Mouse (Mus musculus): ENCODE measurements around the gene Stoml1. TPM values are rescaled to one million over a fixed set of nuclear protein-coding genes. Genes with fewer than 3 reads are reported as not detected.

The Stoml1 gene
- 10 to 100 TPM; 64.3 to 71.4 TPM for total RNA-seq (2021)

GRCm38 (mm10) chr9:58253033-58253804 is at the start of gene Stoml1:
Gene Stoml1, plus strand, starts transcription at chr9:58253164.
- peak; percentile 91 to 96 for DNase-seq (ENCODE audit: low spot score in 2 of 2)
- intact Hi-C loops (cut with DNase I): no loop called here

- intact Hi-C loops (cut with DNase I): loop anchor here (1.0 to 10.0 kb wide), 4 partner anchors 116 to 269 kb away; no protein-coding TSS in a partner anchor
- DNase-seq (ENCODE audit: low spot score in 2 of 2): peak; percentile 52 to 61
Observed at GRCm38 (mm10) chr9:58203516-58204447, 49.2 kb upstream of the Stoml1 start, which contains the start of the genes Islr and Islr2. Gene Islr, minus strand, starts transcription at chr9:58204306. Gene Islr2, minus strand, starts transcription at chr9:58204319.

- DNase-seq (ENCODE audit: low spot score in 2 of 2): peak; percentile 88 to 90
- intact Hi-C loops (cut with DNase I): loop anchor here (1.0 to 10.0 kb wide), 3 partner anchors 151 to 270 kb away; no protein-coding TSS in a partner anchor
Observed at GRCm38 (mm10) chr9:58204448-58205000, 48.4 kb upstream of the Stoml1 start.

- DNase-seq (ENCODE audit: low spot score in 2 of 2): no peak
- intact Hi-C loops (cut with DNase I): loop anchor here (10.0 kb wide), 1 partner anchor 271 kb away; no protein-coding TSS in a partner anchor
Observed at GRCm38 (mm10) chr9:58206013-58206412, 47.0 kb upstream of the Stoml1 start.

GRCm38 (mm10) chr9:58209462-58210303 is 43.3 kb upstream of the Stoml1 start:
- intact Hi-C loops (cut with DNase I): loop anchor here (10.0 kb wide), 1 partner anchor 275 kb away; no protein-coding TSS in a partner anchor
- DNase-seq (ENCODE audit: low spot score in 2 of 2): peak in 1 of 2 experiments; percentile 79

- DNase-seq (ENCODE audit: low spot score in 2 of 2): no peak
- intact Hi-C loops (cut with DNase I): no loop called here
Observed at GRCm38 (mm10) chr9:58210304-58210627, 42.7 kb upstream of the Stoml1 start.

- intact Hi-C loops (cut with DNase I): no loop called here
- DNase-seq (ENCODE audit: low spot score in 2 of 2): no peak
Observed at GRCm38 (mm10) chr9:58213377-58213776, 39.6 kb upstream of the Stoml1 start.

GRCm38 (mm10) chr9:58213865-58214264 is 39.1 kb upstream of the Stoml1 start:
- intact Hi-C loops (cut with DNase I): no loop called here

GRCm38 (mm10) chr9:58214519-58215180 is 38.3 kb upstream of the Stoml1 start:
- intact Hi-C loops (cut with DNase I): no loop called here
- no peak for DNase-seq (ENCODE audit: low spot score in 2 of 2)

More at GRCm38 (mm10) chr9:58213865-58214264, 39.1 kb upstream of the Stoml1 start:
- no peak for DNase-seq (ENCODE audit: low spot score in 2 of 2)

- intact Hi-C loops (cut with DNase I): no loop called here
- peak in 1 of 2 experiments; percentile 52 for DNase-seq (ENCODE audit: low spot score in 2 of 2)
Observed at GRCm38 (mm10) chr9:58216402-58216801, 36.6 kb upstream of the Stoml1 start.

- no peak for DNase-seq (ENCODE audit: low spot score in 2 of 2)
- intact Hi-C loops (cut with DNase I): no loop called here
Observed at GRCm38 (mm10) chr9:58218539-58218938, 34.4 kb upstream of the Stoml1 start.

- DNase-seq (ENCODE audit: low spot score in 2 of 2): peak; percentile 27 to 52
- intact Hi-C loops (cut with DNase I): no loop called here
Observed at GRCm38 (mm10) chr9:58220218-58220903, 32.6 kb upstream of the Stoml1 start.

GRCm38 (mm10) chr9:58224356-58224755 is 28.6 kb upstream of the Stoml1 start:
- intact Hi-C loops (cut with DNase I): no loop called here
- DNase-seq (ENCODE audit: low spot score in 2 of 2): no peak

GRCm38 (mm10) chr9:58225915-58226913 is 26.8 kb upstream of the Stoml1 start:
- intact Hi-C loops (cut with DNase I): loop anchor here (1.0 to 2.0 kb wide), 2 partner anchors 45 to 55 kb away; no protein-coding TSS in a partner anchor
- peak; percentile 28 to 62 for DNase-seq (ENCODE audit: low spot score in 2 of 2)

GRCm38 (mm10) chr9:58228777-58229466 is 24.0 kb upstream of the Stoml1 start:
- DNase-seq (ENCODE audit: low spot score in 2 of 2): no peak
- intact Hi-C loops (cut with DNase I): no loop called here

- intact Hi-C loops (cut with DNase I): no loop called here
- no peak for DNase-seq (ENCODE audit: low spot score in 2 of 2)
Observed at GRCm38 (mm10) chr9:58231746-58232145, 21.2 kb upstream of the Stoml1 start.

Data from left cerebral cortex, postnatal 25 days (tissue).